Mouse (Mus musculus): ENCODE measurements around the gene Lpcat3. TPM values are rescaled to one million over a fixed set of nuclear protein-coding genes. Genes with fewer than 3 reads are reported as not detected.

Gene Lpcat3
- total and polyA plus RNA-seq, 2 experiments from 2014 or later, result 49.3 to 62.7 TPM

DNA sequence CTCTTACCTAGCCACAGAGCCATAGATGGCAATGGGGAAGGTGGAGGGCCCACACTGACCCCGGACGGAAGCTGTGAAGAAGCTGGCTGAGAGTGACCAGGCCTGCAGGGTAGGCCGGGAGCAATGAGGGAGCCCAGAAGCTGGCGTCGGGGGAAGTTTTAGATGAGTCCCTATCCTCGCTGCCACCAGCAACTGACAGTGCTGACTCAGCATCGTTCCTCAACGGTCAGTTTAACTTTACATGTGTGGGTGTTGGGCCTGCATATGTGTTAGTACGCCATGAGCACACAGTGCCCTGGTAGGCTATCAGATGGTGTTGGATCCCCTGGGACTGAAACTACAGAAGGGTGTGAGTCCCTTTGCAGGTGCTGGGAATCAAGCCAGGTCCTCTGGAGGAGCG lies 61.6 kb downstream of the Lpcat3 start:
- Histone ChIP-seq H3K4me3 (ENCODE audit: low read depth, low read length) (no peak overlapping the region), H3K4me2 (ENCODE audit: low read depth, low read length) (no peak overlapping the region), H3K4me1 (ENCODE audit: control insufficient read depth, insufficient read depth) (0 out of 2 replicates have a peak, but pooled peaks cover 6% of the 10 kb centered on the region), H3K27me3 (ENCODE audit: control insufficient read depth, insufficient read depth, low read length) (no peaks in the 10 kb centered on the region), H3K36me3 (replicated peaks; ENCODE audit: control insufficient read depth, insufficient read depth, low read length) (no peaks in the 10 kb centered on the region), H3K9me3 (replicated peaks; ENCODE audit: control insufficient read depth, low read length) (no peaks in the 10 kb centered on the region), H3K27ac (ENCODE audit: low read depth) (no peak overlapping the region), H3K9ac (replicated peaks; ENCODE audit: low read depth, low read length) (no peak overlapping the region)
- 84% methylated on average over 10 of the region's 10 CpGs for WGBS
- TF ChIP-seq EP300 (IDR thresholded peaks at IDR 0.05; ENCODE audit: low read depth) (no peak), CTCF (IDR thresholded peaks at IDR 0.05; ENCODE audit: low read depth) (no peak)
- ATAC-seq (ENCODE audit: insufficient read depth, low read depth), result no peak
- DNase-seq (ENCODE audit: low spot score), result no peak

GRCm38 (mm10) chr6:124728621-124729020 lies 65.8 kb downstream of the Lpcat3 start:
- DNase-seq (ENCODE audit: low spot score), result no peak
- H3K36me3 ChIP-seq (replicated peaks; ENCODE audit: control insufficient read depth, insufficient read depth, low read length), result no peaks in the 10 kb centered on the region
- peaks cover 3% of the 10 kb centered on the region; the same call in 1 of the 2 replicates for H3K4me1 ChIP-seq (ENCODE audit: control insufficient read depth, insufficient read depth)
- no peak overlapping the region for H3K27ac ChIP-seq (ENCODE audit: low read depth)
- TF ChIP-seq EP300 (IDR thresholded peaks at IDR 0.05; ENCODE audit: low read depth) (no peak), CTCF (IDR thresholded peaks at IDR 0.05; ENCODE audit: low read depth) (no peak)
- no peaks in the 10 kb centered on the region for H3K27me3 ChIP-seq (ENCODE audit: control insufficient read depth, insufficient read depth, low read length)
- no peak overlapping the region for H3K9ac ChIP-seq (replicated peaks; ENCODE audit: low read depth, low read length)
- H3K4me3 ChIP-seq (ENCODE audit: low read depth, low read length), result no peak overlapping the region
- H3K4me2 ChIP-seq (ENCODE audit: low read depth, low read length), result no peak overlapping the region
- no peak for ATAC-seq (ENCODE audit: insufficient read depth, low read depth)
- 77% methylated on average over 10 of the region's 10 CpGs for WGBS
- H3K9me3 ChIP-seq (replicated peaks; ENCODE audit: control insufficient read depth, low read length), result no peaks in the 10 kb centered on the region

- Histone ChIP-seq H3K27ac (ENCODE audit: low read depth) (no peak overlapping the region), H3K4me1 (ENCODE audit: control insufficient read depth, insufficient read depth) (peaks cover 3% of the 10 kb centered on the region; the same call in 1 of the 2 replicates), H3K36me3 (replicated peaks; ENCODE audit: control insufficient read depth, insufficient read depth, low read length) (no peaks in the 10 kb centered on the region), H3K9ac (replicated peaks; ENCODE audit: low read depth, low read length) (no peak overlapping the region), H3K27me3 (ENCODE audit: control insufficient read depth, insufficient read depth, low read length) (no peaks in the 10 kb centered on the region), H3K9me3 (replicated peaks; ENCODE audit: control insufficient read depth, low read length) (no peaks in the 10 kb centered on the region), H3K4me2 (ENCODE audit: low read depth, low read length) (no peak overlapping the region), H3K4me3 (ENCODE audit: low read depth, low read length) (no peak overlapping the region)
- 58% methylated on average over 8 of the region's 8 CpGs for WGBS
- DNase-seq (ENCODE audit: low spot score) (no peak), ATAC-seq (ENCODE audit: insufficient read depth, low read depth) (no peak)
- TF ChIP-seq CTCF (IDR thresholded peaks at IDR 0.05; ENCODE audit: low read depth) (no peak), EP300 (IDR thresholded peaks at IDR 0.05; ENCODE audit: low read depth) (no peak)
These were observed 67.3 kb downstream of the Lpcat3 start for GRCm38 (mm10) chr6:124729850-124730705.

DNA sequence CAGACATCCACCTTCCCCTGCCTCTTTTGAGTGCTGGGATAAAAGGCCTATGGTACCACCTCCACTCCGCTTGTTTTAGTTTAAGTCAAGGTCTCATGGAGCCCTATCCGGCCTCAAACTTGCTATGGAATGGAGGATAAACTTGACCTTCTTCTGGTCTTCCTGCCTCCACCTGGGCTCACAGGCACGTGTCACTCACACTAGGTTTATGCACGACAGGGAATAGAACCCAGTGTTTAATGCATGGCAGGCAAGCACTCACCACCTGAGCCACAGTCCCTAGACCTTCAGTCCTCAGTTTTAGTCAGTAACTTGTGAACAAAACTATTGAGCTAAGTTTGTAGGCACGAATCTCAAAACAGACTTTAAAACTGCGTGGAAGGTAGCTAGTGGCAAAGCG lies 68.2 kb downstream of the Lpcat3 start:
- Histone ChIP-seq H3K27ac (ENCODE audit: low read depth) (no peak overlapping the region), H3K9me3 (replicated peaks; ENCODE audit: control insufficient read depth, low read length) (no peaks in the 10 kb centered on the region), H3K4me2 (ENCODE audit: low read depth, low read length) (no peak overlapping the region), H3K4me1 (ENCODE audit: control insufficient read depth, insufficient read depth) (peaks cover 3% of the 10 kb centered on the region; the same call in 1 of the 2 replicates), H3K4me3 (ENCODE audit: low read depth, low read length) (no peak overlapping the region), H3K36me3 (replicated peaks; ENCODE audit: control insufficient read depth, insufficient read depth, low read length) (no peaks in the 10 kb centered on the region), H3K27me3 (ENCODE audit: control insufficient read depth, insufficient read depth, low read length) (no peaks in the 10 kb centered on the region), H3K9ac (replicated peaks; ENCODE audit: low read depth, low read length) (no peak overlapping the region)
- ATAC-seq (ENCODE audit: insufficient read depth, low read depth), result no peak
- no peak for DNase-seq (ENCODE audit: low spot score)
- WGBS, result 83% methylated on average over 7 of the region's 7 CpGs
- no peak for TF ChIP-seq CTCF (IDR thresholded peaks at IDR 0.05; ENCODE audit: low read depth)
- no peak for TF ChIP-seq EP300 (IDR thresholded peaks at IDR 0.05; ENCODE audit: low read depth)

GRCm38 (mm10) chr6:124732476-124733370 lies 69.9 kb downstream of the Lpcat3 start:
- H3K27ac ChIP-seq (ENCODE audit: low read depth), result no peak overlapping the region
- peaks cover 3% of the 10 kb centered on the region; the same call in 1 of the 2 replicates for H3K4me1 ChIP-seq (ENCODE audit: control insufficient read depth, insufficient read depth)
- ATAC-seq (ENCODE audit: insufficient read depth, low read depth) (no peak), DNase-seq (ENCODE audit: low spot score) (no peak)
- TF ChIP-seq EP300 (IDR thresholded peaks at IDR 0.05; ENCODE audit: low read depth) (no peak), CTCF (IDR thresholded peaks at IDR 0.05; ENCODE audit: low read depth) (no peak)
- peak overlapping the region; percentile 19; the same call in 1 of the 2 replicates for H3K4me2 ChIP-seq (ENCODE audit: low read depth, low read length)
- H3K9me3 ChIP-seq (replicated peaks; ENCODE audit: control insufficient read depth, low read length), result no peaks in the 10 kb centered on the region
- no peaks in the 10 kb centered on the region for H3K27me3 ChIP-seq (ENCODE audit: control insufficient read depth, insufficient read depth, low read length)
- WGBS, result 57% methylated on average over 19 of the region's 19 CpGs
- peak overlapping the region; percentile 12; the same call in 1 of the 2 replicates for H3K4me3 ChIP-seq (ENCODE audit: low read depth, low read length)
- no peaks in the 10 kb centered on the region for H3K36me3 ChIP-seq (replicated peaks; ENCODE audit: control insufficient read depth, insufficient read depth, low read length)
- no peak overlapping the region; the same call in 1 of the 2 replicates for H3K9ac ChIP-seq (replicated peaks; ENCODE audit: low read depth, low read length)
